Mouse (Mus musculus): ENCODE data around the gene Tex13c3. TPM values are rescaled to one million over a fixed set of nuclear protein-coding genes. Genes with fewer than 3 reads are reported as not detected.
"Not testable (repeated sequence)": the region's sequence is repeated elsewhere in the genome, so short reads cannot be mapped to it uniquely, and the experiment has no call there.

Gene Tex13c3
- total RNA-seq (2021): not detected

- DNase-seq (ENCODE audit: low spot score); intact Hi-C loops (cut with DNase I): not testable (repeated sequence)
Observed at GRCm38 (mm10) chrX:19481219-19481618, at the start of gene Tex13c3. Gene Tex13c3 (minus strand): TSS chrX:19481319.

DNA sequence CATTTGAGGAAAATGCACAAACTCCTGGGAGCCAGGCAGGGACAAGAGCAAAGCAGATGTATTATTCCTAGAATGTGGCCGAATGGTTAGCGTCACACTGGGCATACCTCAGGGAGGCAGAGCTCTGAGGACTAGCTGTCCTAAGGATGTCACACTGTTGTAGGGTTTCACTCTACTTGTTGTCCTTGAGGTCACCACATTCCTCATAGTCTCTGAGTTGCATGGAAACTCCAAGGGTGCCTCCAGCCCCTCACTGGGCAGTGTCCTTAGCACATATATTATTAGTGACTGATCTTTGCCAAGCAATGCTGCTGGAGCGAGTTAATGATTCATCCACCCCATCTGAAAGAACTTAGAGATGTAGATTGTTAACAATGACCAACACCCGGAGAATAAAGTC is 8.6 kb upstream of the Tex13c3 start:
- no peak for DNase-seq (ENCODE audit: low spot score)
- intact Hi-C loops (cut with DNase I): no loop called here

All from heart, postnatal 25 days (tissue).